Mouse (Mus musculus) gastrocnemius, adult 2 months (tissue): ENCODE data around the gene 1700030K09Rik. TPM values are rescaled to one million over a fixed set of nuclear protein-coding genes. Genes with fewer than 3 reads are reported as not detected.

Experiments
- DNase-seq: peaks from one replicate; pipeline ENCODE4 v3.0.0; 2022
- H3K27ac ChIP-seq: fragments of 200-600 bp; 2 replicates; pipeline ENCODE4 v1.8.1; 2022; ENCODE audit warnings: mild to moderate bottlenecking
- H3K4me3 ChIP-seq: fragments of 200-600 bp; 2 replicates; pipeline ENCODE4 v1.8.1; 2022; ENCODE audit warnings: mild to moderate bottlenecking, moderate library complexity
- CTCF ChIP-seq: fragments of 200-600 bp; IDR thresholded peaks from 2 replicates; pipeline ENCODE4 v1.8.1; 2022; ENCODE audit warnings: antibody characterized with exemption, mild to moderate bottlenecking, moderate library complexity
- intact Hi-C: fragments of 180-260 bp; cut with DNase I; formaldehyde crosslinking; loops from one replicate; pipeline ENCODE4 v1.15.1; 2025
- microRNA-seq: library from miRNA; unstranded; fragments of <30 nt; microRNA quantifications from one replicate; pipeline ENCODE4 v1.2.0, GENCODE M21; 2021
- total RNA-seq, 2 experiments: library from RNA; stranded (reverse); gene quantifications; 2 replicates each; pipeline ENCODE4 v1.2.3; 2021

Gene 1700030K09Rik
- total RNA-seq, 2 experiments from 2014 or later = 3.3 to 4.8 TPM

- no peak for DNase-seq
- Histone ChIP-seq H3K27ac (peak overlapping the region; percentile 97), H3K4me3 (peak overlapping the region; percentile 59)
- no peak for TF ChIP-seq CTCF
- intact Hi-C loops = loop anchor here (10.0 kb wide), 1 partner anchor 727 kb away; no protein-coding TSS in a partner anchor
These were observed 54.2 kb downstream of the 1700030K09Rik start for GRCm38 (mm10) chr8:72497911-72498310.

- peak overlapping the region; percentile 97 for H3K27ac ChIP-seq
- peak; percentile 43 for DNase-seq
- intact Hi-C loops = loop anchor here (10.0 kb wide), 1 partner anchor 726 kb away; no protein-coding TSS in a partner anchor
These were observed 54.8 kb downstream of the 1700030K09Rik start for GRCm38 (mm10) chr8:72498527-72498926.

GRCm38 (mm10) chr8:72499521-72500284, 56.0 kb downstream of the 1700030K09Rik start:
- Histone ChIP-seq H3K4me3 (peak overlapping the region; percentile 59), H3K27ac (peak overlapping the region; percentile 97)
- intact Hi-C loops = loop anchor here (1.0 to 10.0 kb wide), 2 partner anchors 73 to 725 kb away; partner anchors contain the start of gene Tmem38a
- TF ChIP-seq CTCF = no peak
- DNase-seq = peak; percentile 86

More at GRCm38 (mm10) chr8:72498527-72498926, 54.8 kb downstream of the 1700030K09Rik start:
- H3K4me3 ChIP-seq = peak overlapping the region; percentile 59
- TF ChIP-seq CTCF = no peak

GRCm38 (mm10) chr8:72500521-72500931, 56.8 kb downstream of the 1700030K09Rik start:
- DNase-seq = peak; percentile 54
- H3K27ac ChIP-seq = peak overlapping the region; percentile 97
- intact Hi-C loops = no loop called here
- TF ChIP-seq CTCF = no peak
- H3K4me3 ChIP-seq = peak overlapping the region; percentile 56

GRCm38 (mm10) chr8:72504137-72504536, 60.5 kb downstream of the 1700030K09Rik start:
- Histone ChIP-seq H3K4me3 (no peak overlapping the region), H3K27ac (peak overlapping the region; percentile 97)
- intact Hi-C loops = no loop called here
- DNase-seq = no peak
- no peak for TF ChIP-seq CTCF

GRCm38 (mm10) chr8:72504637-72505314, 61.1 kb downstream of the 1700030K09Rik start:
- intact Hi-C loops = no loop called here
- Histone ChIP-seq H3K4me3 (no peak overlapping the region), H3K27ac (peak overlapping the region; percentile 97)
- no peak; the same call in 1 of the 2 replicates for TF ChIP-seq CTCF
- DNase-seq = no peak

GRCm38 (mm10) chr8:72507505-72507904, 63.8 kb downstream of the 1700030K09Rik start:
- TF ChIP-seq CTCF = no peak
- Histone ChIP-seq H3K27ac (peak overlapping the region; percentile 31; the same call in 1 of the 2 replicates), H3K4me3 (no peak overlapping the region)
- no peak for DNase-seq
- intact Hi-C loops = no loop called here

Small RNA genes lying within 50 kb of the gene (microRNA-seq; reads per million reads assigned to microRNA genes)
- gene Mir7068 = 5.8 reads per million

Other genes with a start within 250 kb of the 1700030K09Rik start
- not detected for gene Cib3, start 231.0 kb upstream of the 1700030K09Rik start, total RNA-seq
- gene Gm11034, start 230.2 kb upstream of the 1700030K09Rik start, total RNA-seq = not detected
- 1 to 10 TPM; 7.8 to 9.5 TPM for gene Fam32a, start 224.2 kb upstream of the 1700030K09Rik start, total RNA-seq
- gene Ap1m1, start 203.9 kb upstream of the 1700030K09Rik start, total RNA-seq = 10 to 100 TPM; 25.8 to 26.0 TPM
- 1 to 10 TPM; 2.8 to 4.8 TPM for gene Gm10282, start 138.6 kb upstream of the 1700030K09Rik start, total RNA-seq
- gene Klf2, start 124.8 kb upstream of the 1700030K09Rik start, total RNA-seq = 10 to 100 TPM in 1 of 2 experiments, 1 to 10 TPM in 1; 9.1 to 38.9 TPM
- 10 to 100 TPM; 25.5 to 27.5 TPM for gene Eps15l1, start 22.4 kb upstream of the 1700030K09Rik start, total RNA-seq
- gene Calr3, start within 50 bp of the 1700030K09Rik start, total RNA-seq = 1 to 10 TPM; 3.1 to 4.2 TPM
- gene Cherp, start 31.3 kb downstream of the 1700030K09Rik start, total RNA-seq = 10 to 100 TPM; 19.7 to 26.1 TPM
- 10 to 100 TPM; 44.8 to 52.0 TPM for gene Slc35e1, start 48.7 kb downstream of the 1700030K09Rik start, total RNA-seq
- gene Med26, start 104.4 kb downstream of the 1700030K09Rik start, total RNA-seq = 10 to 100 TPM in 1 of 2 experiments, 1 to 10 TPM in 1; 7.0 to 17.2 TPM
- gene Smim7, start 127.2 kb downstream of the 1700030K09Rik start, total RNA-seq = 10 to 100 TPM; 64.8 to 65.9 TPM
- 1,000 to 10,000 TPM; 1,184 to 1,285 TPM for gene Tmem38a, start 128.2 kb downstream of the 1700030K09Rik start, total RNA-seq
- gene Nwd1, start 202.8 kb downstream of the 1700030K09Rik start, total RNA-seq = 1 to 10 TPM; 1.2 to 2.0 TPM